Mouse (Mus musculus): ENCODE data around the gene Lamp1. TPM values are rescaled to one million over a fixed set of nuclear protein-coding genes. Genes with fewer than 3 reads are reported as not detected.

The Lamp1 gene
- polyA plus RNA-seq, 1 experiment: 531 TPM

GRCm38 (mm10) chr8:13197493-13197892 lies 38.5 kb downstream of the Lamp1 start:
- Histone ChIP-seq H3K79me2 (ENCODE audit: control insufficient read depth, insufficient read depth) (peaks cover 11% of the 10 kb centered on the region), H3K36me3 (ENCODE audit: control insufficient read depth, insufficient read depth) (no peaks in the 10 kb centered on the region), H3K27me3 (ENCODE audit: control insufficient read depth, insufficient read depth, insufficient read length) (no peaks in the 10 kb centered on the region), H3K4me3 (no peak overlapping the region), H3K4me2 (ENCODE audit: low read depth) (peak overlapping the region; percentile 27), H3ac (ENCODE audit: control insufficient read depth, insufficient read length) (no peak overlapping the region)
- TF ChIP-seq MYOG (IDR thresholded peaks at IDR 0.05; ENCODE audit: control insufficient read depth in 1 of 3, insufficient read depth in 1 of 3, insufficient read length in 2 of 3, low read depth in 2 of 3): no peak
- TF ChIP-seq USF1 (IDR thresholded peaks at IDR 0.05; ENCODE audit: low read depth): no peak
- TF ChIP-seq MAX (IDR thresholded peaks at IDR 0.05; ENCODE audit: low read depth): no peak
- TF ChIP-seq POLR2A (IDR thresholded peaks at IDR 0.05; ENCODE audit: insufficient read length, low read depth): no peak
- TF ChIP-seq POLR2AphosphoS2 (IDR thresholded peaks at IDR 0.05; ENCODE audit: insufficient read length, low read depth): no peak
- TF ChIP-seq SRF (IDR thresholded peaks at IDR 0.05; ENCODE audit: control insufficient read depth, insufficient read length, low read depth): no peak
- TF ChIP-seq TCF3 (IDR thresholded peaks at IDR 0.05; ENCODE audit: insufficient read length, low read depth): no peak
- TF ChIP-seq E2F4 (IDR thresholded peaks at IDR 0.05; ENCODE audit: insufficient read depth): no peak
- no peak for TF ChIP-seq MYOD1 (IDR thresholded peaks at IDR 0.05; ENCODE audit: control insufficient read depth in 1 of 3, insufficient read length in 2 of 3, low read depth in 2 of 3)
- TF ChIP-seq CEBPB (IDR thresholded peaks at IDR 0.05; ENCODE audit: insufficient read depth, poor library complexity, severe bottlenecking): no peak
- no peak for TF ChIP-seq TCF12 (IDR thresholded peaks at IDR 0.05; ENCODE audit: insufficient read depth, poor library complexity, severe bottlenecking)
- TF ChIP-seq REST (IDR thresholded peaks at IDR 0.05; ENCODE audit: insufficient read depth, insufficient read length): no peak

- Histone ChIP-seq H3K79me2 (ENCODE audit: control insufficient read depth, insufficient read depth) (peaks cover 11% of the 10 kb centered on the region), H3ac (ENCODE audit: control insufficient read depth, insufficient read length) (peak overlapping the region; percentile 65), H3K36me3 (ENCODE audit: control insufficient read depth, insufficient read depth) (no peaks in the 10 kb centered on the region), H3K4me3 (peak overlapping the region; percentile 51), H3K27me3 (ENCODE audit: control insufficient read depth, insufficient read depth, insufficient read length) (no peaks in the 10 kb centered on the region), H3K4me2 (ENCODE audit: low read depth) (peak overlapping the region; percentile 66)
- no peak for TF ChIP-seq TCF3 (IDR thresholded peaks at IDR 0.05; ENCODE audit: insufficient read length, low read depth)
- TF ChIP-seq POLR2AphosphoS2 (IDR thresholded peaks at IDR 0.05; ENCODE audit: insufficient read length, low read depth): no peak
These were observed 40.6 kb downstream of the Lamp1 start for GRCm38 (mm10) chr8:13199385-13200061.

GRCm38 (mm10) chr8:13200301-13201012 lies 41.5 kb downstream of the Lamp1 start, which contains the start of gene Grtp1:
Gene Grtp1, minus strand, starts transcription at chr8:13200620.
- Histone ChIP-seq H3K79me2 (ENCODE audit: control insufficient read depth, insufficient read depth) (peaks cover 11% of the 10 kb centered on the region), H3K27me3 (ENCODE audit: control insufficient read depth, insufficient read depth, insufficient read length) (no peaks in the 10 kb centered on the region)
- TF ChIP-seq POLR2AphosphoS2 (IDR thresholded peaks at IDR 0.05; ENCODE audit: insufficient read length, low read depth) (peak; percentile 56), TCF12 (IDR thresholded peaks at IDR 0.05; ENCODE audit: insufficient read depth, poor library complexity, severe bottlenecking) (no peak), CEBPB (IDR thresholded peaks at IDR 0.05; ENCODE audit: insufficient read depth, poor library complexity, severe bottlenecking) (no peak), USF1 (IDR thresholded peaks at IDR 0.05; ENCODE audit: low read depth) (no peak), MYOD1 (IDR thresholded peaks at IDR 0.05; ENCODE audit: control insufficient read depth in 1 of 3, insufficient read length in 2 of 3, low read depth in 2 of 3) (peak; percentile 13 to 72 (median 19)), MYOG (IDR thresholded peaks at IDR 0.05; ENCODE audit: control insufficient read depth in 1 of 3, insufficient read depth in 1 of 3, insufficient read length in 2 of 3, low read depth in 2 of 3) (peak in 1 of 3 experiments; percentile 18), TCF3 (IDR thresholded peaks at IDR 0.05; ENCODE audit: insufficient read length, low read depth) (no peak), REST (IDR thresholded peaks at IDR 0.05; ENCODE audit: insufficient read depth, insufficient read length) (no peak), SRF (IDR thresholded peaks at IDR 0.05; ENCODE audit: control insufficient read depth, insufficient read length, low read depth) (no peak), E2F4 (IDR thresholded peaks at IDR 0.05; ENCODE audit: insufficient read depth) (no peak), MAX (IDR thresholded peaks at IDR 0.05; ENCODE audit: low read depth) (no peak), POLR2A (IDR thresholded peaks at IDR 0.05; ENCODE audit: insufficient read length, low read depth) (peak; percentile 51)

GRCm38 (mm10) chr8:13201013-13201334 lies 42.0 kb downstream of the Lamp1 start:
- Histone ChIP-seq H3K79me2 (ENCODE audit: control insufficient read depth, insufficient read depth) (peaks cover 11% of the 10 kb centered on the region), H3ac (ENCODE audit: control insufficient read depth, insufficient read length) (peak overlapping the region; percentile 65), H3K4me3 (peak overlapping the region; percentile 51), H3K36me3 (ENCODE audit: control insufficient read depth, insufficient read depth) (no peaks in the 10 kb centered on the region), H3K27me3 (ENCODE audit: control insufficient read depth, insufficient read depth, insufficient read length) (no peaks in the 10 kb centered on the region), H3K4me2 (ENCODE audit: low read depth) (peak overlapping the region; percentile 63)
- TF ChIP-seq MYOD1 (IDR thresholded peaks at IDR 0.05; ENCODE audit: control insufficient read depth in 1 of 3, insufficient read length in 2 of 3, low read depth in 2 of 3): no peak
- TF ChIP-seq SRF (IDR thresholded peaks at IDR 0.05; ENCODE audit: control insufficient read depth, insufficient read length, low read depth): no peak
- no peak for TF ChIP-seq E2F4 (IDR thresholded peaks at IDR 0.05; ENCODE audit: insufficient read depth)
- TF ChIP-seq MAX (IDR thresholded peaks at IDR 0.05; ENCODE audit: low read depth): no peak

More at GRCm38 (mm10) chr8:13200301-13201012, 41.5 kb downstream of the Lamp1 start, which contains the start of gene Grtp1:
- peak within 1 kb of the TSS; percentile 66 for H3K4me2 ChIP-seq (ENCODE audit: low read depth)
- H3ac ChIP-seq (ENCODE audit: control insufficient read depth, insufficient read length): peak within 1 kb of the TSS; percentile 65
- H3K36me3 ChIP-seq (ENCODE audit: control insufficient read depth, insufficient read depth): no peaks in the 10 kb centered on the region
- H3K4me3 ChIP-seq: peak within 1 kb of the TSS; percentile 51

GRCm38 (mm10) chr8:13202041-13202440 lies 43.1 kb downstream of the Lamp1 start:
- Histone ChIP-seq H3K36me3 (ENCODE audit: control insufficient read depth, insufficient read depth) (no peaks in the 10 kb centered on the region), H3K79me2 (ENCODE audit: control insufficient read depth, insufficient read depth) (peaks cover 11% of the 10 kb centered on the region), H3K4me2 (ENCODE audit: low read depth) (peak overlapping the region; percentile 65), H3K27me3 (ENCODE audit: control insufficient read depth, insufficient read depth, insufficient read length) (no peaks in the 10 kb centered on the region), H3ac (ENCODE audit: control insufficient read depth, insufficient read length) (no peak overlapping the region), H3K4me3 (peak overlapping the region; percentile 51)
- TF ChIP-seq POLR2AphosphoS2 (IDR thresholded peaks at IDR 0.05; ENCODE audit: insufficient read length, low read depth) (no peak), POLR2A (IDR thresholded peaks at IDR 0.05; ENCODE audit: insufficient read length, low read depth) (peak; percentile 42)
